Mouse (Mus musculus) spleen, postnatal 14 days (tissue): ENCODE results near the gene Akap3.

Experiments
- DNase-seq, 2 experiments: peaks; one replicate each; pipeline ENCODE4 v3.0.0; 2021 to 2022; ENCODE audit warnings: low spot score in 2 of 2

Gene Akap3

DNA sequence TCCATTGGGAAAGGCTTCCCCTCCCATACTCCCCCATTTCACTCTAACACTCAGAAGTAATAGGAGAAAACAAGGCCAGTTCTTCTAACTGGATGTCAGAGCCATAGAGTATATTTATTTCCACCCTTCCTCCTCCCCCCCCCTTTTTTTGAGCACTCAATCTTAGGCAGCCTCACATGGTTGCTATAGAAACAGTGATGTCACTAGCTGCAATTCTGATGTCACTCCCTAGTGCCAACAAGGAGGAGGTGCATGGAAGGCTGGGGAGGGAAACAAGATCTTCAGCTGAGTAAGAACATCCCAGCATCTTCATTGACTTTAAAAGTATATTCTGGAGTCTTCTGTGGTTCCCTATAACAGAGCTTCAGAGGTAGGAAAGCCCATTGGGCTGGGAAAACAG, at the start of gene Akap3:
TSS of gene Akap3 (plus strand) at position 218 of the 400 bp plus-strand sequence.
- DNase-seq = no peak

DNA sequence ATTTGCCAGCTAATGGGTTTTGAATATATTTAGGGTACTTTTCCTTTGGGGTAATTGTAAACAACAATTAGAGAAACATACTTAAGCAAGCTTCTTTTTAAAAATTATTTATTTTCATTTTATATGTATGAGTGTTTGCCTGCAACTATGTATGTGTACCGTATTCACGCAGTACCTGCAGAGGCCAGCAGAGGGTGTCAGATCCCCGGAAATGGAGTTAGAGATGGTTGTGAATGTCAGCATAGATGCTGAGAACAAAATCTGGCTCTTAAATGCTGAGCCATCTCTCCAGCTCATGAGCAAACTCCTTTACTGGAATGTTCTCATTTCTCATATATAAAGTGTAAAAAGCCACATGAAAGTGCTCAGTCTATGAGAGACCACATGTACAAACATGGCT, 46.1 kb upstream of the Akap3 start:
- no peak for DNase-seq

DNA sequence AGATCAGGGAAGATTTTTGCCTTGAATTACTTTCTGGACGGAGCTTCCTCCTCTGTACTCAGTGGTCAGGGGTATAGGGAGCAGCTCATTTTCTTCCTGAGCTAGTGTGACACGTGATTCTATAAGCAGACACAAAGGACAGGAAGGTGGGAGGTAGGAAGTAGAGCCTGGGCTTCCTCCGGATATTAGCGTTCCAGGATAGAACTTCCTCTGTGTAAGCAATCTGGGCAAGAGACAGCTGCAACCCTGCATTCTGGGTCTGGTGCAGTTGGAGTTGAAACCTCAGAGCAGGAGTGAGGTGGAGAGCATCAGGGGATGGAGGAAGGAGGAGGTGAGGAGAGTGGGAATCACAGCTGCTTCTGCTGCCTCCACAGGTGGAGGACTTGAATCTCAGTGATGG, 44.8 kb upstream of the Akap3 start:
- no peak for DNase-seq

DNA sequence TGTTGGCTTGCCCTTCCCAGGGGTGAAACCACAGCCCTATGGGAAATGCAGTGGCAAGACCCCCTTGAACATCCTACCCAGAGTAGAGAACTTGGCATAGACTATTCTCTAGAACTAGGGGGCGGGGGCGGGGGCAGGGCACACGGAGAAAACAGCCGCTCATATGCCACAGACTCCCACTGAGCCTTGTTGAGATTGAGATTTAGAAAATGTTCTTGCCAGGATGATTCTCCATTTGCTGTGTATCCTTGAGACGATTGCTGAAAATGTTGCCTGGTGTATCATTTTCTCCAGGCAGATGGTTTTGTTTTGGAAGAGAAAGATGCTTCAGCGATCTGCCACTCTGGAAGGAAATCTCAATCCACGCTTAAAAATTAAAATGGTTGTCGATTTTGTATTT, 44.3 kb upstream of the Akap3 start:
- no peak for DNase-seq

DNA sequence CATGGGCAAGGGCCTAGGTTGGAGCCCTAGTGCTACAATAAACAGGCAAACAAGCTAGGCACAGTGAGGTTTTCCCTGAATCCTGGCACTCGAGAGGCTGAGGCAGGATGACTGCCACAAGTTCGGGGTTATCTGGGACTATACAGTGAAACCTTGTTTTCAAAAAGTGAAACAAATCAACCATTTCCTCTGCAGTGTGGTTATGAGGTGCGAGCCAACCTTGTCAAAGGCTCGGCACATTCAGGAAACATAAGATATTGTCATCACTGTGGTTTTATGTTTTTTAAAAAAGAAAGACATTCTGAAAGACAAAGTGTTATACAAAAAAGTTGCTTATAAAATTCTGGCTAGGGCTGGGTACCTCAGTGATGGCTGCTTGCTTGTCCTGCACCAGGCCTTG, 41.4 kb upstream of the Akap3 start:
- no peak for DNase-seq

DNA sequence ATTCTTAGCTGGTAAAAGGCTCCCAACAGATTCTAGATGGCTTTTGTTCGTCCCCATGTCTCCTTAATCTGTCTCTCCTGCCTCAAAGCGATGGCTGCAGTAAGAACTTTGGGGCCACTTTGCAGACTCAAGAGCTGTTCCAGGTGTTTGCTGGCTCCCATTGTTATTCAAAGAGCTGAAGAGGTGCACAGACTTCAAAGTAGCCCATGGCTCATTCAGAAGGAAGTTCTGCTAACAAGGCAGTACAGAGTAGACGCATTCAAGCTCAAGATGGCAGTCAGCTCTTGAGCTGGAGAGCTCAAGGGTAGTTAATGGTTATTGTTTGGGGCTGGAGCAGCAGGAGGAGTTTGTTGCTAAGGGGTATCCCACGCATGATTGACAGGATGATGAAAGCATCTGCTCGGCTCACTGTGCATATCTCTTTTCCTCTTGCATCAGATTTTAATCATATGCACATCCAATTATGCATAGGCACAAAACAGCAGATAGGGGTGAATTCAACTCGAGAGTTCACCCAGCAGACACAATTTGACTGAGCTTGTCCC, 37.6 kb upstream of the Akap3 start:
- DNase-seq = no peak

DNA sequence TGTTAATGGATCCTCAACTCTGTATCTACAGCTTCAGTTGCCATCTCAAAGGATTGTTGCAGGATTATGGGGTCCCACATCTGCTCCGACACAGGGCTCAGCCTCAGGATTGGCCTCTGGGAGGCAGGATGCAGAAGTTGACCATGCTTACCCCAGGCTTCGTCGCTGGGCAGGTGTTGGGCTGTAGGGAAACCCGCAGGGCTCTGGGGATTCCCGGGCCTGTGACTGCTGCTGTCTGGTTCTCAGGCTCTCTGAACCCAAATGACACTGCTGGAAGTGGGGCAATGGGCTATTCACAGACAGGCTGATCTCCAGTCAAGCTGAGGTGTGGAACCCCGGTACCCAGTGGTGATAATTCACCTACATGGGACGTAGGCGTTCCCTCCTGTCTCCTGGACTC, 36.6 kb upstream of the Akap3 start:
- no peak for DNase-seq

DNA sequence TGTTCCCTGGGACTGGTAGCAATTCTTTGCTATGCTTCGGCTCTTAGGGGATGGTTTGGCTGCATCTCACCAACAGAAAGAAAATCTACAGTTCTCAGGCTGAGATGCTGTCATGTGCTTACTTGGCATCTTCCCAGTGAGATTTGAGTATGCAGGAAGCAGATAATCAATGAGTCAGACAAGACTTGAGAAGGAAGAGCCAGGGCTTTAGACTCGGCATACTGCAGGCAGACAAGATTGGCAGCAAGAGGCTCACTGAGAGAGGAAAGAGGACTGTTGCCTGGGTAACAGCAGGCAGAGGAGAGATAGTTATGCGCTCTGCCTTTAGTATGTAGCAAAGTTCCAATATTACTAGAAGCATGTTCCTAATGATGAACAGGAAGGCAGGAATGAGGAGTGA, 29.8 kb upstream of the Akap3 start:
- no peak for DNase-seq

DNA sequence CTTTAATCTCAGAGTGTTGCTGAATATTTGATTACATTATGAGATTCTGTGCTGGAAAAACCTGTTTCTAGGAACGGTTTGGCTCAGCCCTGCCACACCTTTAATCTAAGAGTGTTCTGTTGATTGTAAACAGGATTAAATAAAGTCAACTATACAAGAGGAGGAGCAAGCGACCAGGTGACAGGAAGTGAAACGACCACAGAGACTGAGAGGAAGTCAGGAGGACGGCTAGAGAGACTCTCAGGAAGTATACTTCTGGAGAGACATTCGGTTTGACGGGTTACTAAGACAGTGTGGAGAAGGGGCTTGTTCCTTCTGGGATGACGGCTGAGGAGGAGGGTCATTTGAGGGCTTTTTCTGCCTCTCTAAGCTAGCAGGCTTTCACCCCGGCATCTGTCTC, 16.3 kb upstream of the Akap3 start:
- no peak for DNase-seq

DNA sequence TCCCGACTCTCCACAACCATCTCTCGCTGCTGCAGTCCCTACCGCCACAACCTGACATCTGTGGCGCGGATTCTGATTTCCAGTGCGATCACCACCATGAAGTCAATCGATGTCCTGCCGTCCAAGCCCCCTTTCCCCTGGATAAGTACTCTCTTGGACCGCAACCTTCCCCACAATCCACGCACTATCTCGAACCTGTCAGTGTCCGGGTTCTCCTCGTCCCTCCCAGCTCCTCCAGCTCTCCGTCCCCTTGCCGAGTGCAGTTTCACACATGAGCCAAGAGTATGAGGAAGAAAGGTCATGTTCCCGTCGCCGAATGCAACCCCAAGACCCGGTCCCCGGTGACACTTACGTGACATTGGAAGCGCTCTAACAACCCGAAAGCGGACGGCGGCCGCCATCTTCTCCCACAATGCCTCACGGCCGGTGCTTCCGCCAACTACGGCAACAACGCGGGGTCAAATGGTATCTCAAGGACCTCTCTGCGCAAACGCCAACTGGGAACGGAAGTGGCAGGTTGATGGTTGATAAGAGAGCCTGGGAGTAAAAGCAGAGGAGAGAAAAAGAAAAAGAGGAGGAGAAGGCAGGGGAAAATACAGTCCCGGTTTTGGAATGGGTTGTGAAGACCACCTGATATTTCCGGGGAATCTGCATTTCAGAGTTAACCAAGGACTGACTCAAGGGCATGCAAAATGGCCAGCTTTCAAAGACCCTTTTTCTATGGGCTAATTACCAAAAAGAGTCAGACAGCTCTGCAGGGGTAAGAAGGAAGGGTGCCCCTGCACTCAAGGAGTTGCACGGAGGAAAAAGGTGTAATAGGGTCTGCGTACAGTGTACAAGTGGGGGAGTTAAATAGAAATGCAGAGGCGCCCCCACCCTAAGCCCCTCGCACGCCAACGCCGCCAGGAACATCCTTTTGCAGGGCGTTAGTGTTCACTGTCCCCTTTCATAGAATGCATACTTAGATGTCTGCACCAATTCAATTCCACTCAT, 3.9 kb upstream of the Akap3 start, which contains the start of gene Ndufa9:
TSS of gene Ndufa9 (minus strand) at position 425 of the 993 bp plus-strand sequence.
- peak; percentile 82 to 83 for DNase-seq

DNA sequence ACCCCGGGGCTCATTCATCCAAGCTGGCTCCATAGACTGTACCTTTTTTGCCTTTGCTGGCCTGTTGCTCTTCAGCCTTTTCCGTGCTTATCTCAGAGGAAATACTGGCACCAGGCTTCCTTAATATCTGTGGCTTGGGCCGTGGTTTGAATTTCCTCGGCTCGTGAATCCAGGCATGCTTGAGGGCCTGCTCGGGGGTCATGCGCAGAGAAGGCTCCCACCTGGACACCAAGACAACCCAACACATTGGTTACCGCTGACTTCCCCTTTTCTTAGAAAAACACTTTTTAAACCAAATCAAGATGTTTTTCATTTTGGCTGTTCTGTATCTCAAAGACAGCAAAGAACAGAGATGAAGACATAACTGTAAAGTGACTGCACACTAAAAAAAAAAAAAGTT, 24.2 kb downstream of the Akap3 start:
- no peak for DNase-seq

DNA sequence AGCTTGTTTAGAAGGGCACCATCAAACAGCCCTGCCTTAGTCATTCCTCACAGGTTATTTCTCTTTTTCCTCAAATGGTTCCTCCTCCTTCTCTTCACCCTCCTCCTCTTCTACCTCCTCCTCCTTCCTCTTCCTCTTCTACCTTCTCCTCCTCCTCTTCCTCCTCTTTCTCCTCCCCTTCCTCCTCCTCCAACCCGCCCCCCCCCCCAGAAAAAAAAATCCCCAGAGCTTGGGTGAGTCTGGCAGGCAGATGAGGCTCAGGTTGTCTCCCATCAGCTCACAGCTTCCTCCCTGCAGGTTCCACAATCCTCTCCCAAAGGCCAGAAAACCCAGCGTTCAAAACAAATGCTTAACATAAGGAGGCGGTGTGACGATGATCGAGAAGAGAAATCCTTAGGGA, 54.5 kb downstream of the Akap3 start:
- DNase-seq = no peak

DNA sequence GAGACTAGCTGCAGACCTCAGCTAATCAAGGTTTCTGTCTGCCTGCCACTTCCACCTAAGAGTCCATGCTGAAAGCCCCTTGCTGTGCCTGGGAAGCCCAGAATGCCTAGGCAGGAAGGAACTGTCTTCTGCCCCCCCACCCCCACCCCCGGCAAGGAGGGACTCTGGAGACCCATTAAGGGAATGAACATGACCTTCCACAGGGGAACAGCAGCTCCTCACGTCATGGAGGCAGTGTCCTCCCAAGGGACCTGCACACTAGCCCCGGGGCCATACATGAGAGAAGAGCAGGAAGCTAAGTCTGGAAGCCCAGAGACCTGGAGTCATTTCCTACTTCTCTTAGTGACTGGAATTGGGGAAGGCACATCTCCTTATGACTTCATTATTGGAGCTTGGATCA, 55.0 kb downstream of the Akap3 start:
- no peak for DNase-seq

DNA sequence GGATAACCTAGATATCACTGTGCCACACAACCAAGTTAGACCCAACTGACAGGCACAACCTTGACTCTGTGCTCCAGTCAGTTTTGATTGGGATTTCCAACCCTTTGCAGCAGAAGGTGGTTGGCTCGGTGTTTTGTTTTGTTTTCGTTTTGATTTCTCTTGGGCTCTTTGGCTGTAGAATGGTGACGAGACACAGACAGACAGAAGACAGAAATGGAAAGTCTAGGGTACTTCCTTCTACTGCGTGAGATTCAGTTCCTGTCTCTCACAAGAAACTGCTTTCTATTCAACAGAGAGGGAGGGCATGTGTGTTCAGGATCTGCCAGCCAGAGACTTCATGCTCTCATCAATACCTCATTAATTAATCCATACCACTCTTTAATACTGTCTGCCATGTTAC, 57.8 kb downstream of the Akap3 start:
- no peak for DNase-seq

DNA sequence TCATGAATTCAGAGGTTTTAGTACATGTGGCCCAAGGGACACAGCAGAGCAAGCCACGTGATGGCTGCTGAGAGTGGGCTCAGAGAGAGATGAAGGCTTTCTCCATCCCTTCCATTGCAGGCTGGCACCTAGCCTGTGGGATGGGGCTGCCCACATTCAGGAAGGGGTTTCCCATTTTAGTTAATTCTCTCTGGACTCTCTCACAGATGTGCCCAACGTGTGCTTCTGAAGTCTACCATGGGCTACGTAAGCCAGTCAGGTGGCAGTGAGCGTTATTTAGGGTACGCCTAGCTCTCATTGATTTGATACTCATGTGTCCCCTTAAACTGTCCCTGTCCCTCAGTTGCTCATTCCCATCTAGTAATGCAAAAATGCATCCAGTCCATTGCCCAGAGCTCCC, 62.0 kb downstream of the Akap3 start:
- no peak for DNase-seq

DNA sequence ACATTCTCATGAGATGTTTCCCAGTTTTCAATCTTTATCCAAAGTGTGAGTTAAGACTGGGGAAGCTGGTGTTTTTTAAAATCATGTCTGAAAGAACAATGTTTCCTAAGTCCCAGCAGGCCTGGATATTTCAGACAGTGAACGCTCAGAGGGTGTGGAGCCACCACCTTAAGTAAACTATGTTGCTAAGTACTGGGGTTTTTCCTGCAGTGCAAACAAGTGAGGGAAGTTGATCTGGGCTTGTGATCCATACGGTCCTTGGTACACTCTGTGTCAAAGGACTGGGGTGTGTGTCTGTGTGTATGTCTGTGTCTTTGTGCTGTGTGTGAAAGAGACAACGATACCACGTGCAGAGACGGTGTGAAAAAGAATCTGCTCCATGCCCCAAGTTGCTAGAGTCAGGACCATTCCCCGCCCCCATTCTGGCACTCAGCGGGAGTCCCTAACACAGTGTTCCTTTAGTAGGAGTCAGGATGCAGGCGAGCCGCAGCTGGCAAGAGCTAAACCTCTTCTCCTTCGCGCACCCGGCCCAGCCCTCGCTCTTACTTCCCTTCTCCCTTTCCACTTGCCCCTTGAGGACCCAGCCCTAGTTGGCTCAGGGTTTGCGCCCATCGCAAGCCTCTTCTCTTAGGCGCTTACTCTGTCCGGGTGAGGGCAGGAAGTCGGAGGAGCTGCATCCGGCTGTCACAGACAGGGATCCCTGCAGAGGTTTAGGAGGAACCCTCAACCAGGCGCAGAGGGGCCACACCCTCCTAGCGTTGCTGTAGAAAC, 68.4 kb downstream of the Akap3 start, which contains the start of gene Dyrk4:
TSS of gene Dyrk4 (minus strand) at position 729 of the 771 bp plus-strand sequence.
- DNase-seq = no peak
